Mouse (Mus musculus): ENCODE results near the gene Foxn2. TPM values are rescaled to one million over a fixed set of nuclear protein-coding genes. Genes with fewer than 3 reads are reported as not detected.
A peak's percentile ranks its signal among the peaks of the same experiment; 100 is the strongest.

The Foxn2 gene
- polyA plus RNA-seq, 1 experiment = 40.6 TPM

DNA sequence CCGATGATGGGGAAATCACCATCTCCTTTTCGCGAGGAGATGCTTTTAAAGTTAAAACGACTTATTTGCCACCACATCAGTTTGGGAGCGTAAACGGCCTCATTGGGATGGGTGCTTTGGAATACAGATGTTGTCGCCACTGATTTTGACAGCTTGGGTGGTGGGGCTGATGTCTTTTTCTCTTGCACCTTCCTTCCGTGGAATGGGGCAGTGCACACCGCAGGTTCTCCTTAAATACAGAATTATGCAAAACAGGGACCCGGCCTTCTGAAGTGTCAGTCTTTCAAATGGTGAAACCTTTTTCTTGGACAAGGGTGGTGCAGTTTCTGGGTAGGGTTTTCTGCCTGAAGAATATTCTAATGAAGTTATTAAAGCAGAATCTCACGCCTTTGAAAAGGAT, 90.2 kb downstream of the Foxn2 start:
- H3K4me1 ChIP-seq (ENCODE audit: control insufficient read depth, insufficient read depth, low read length) = no peaks in the 10 kb centered on the region; the same call in 1 of the 2 replicates
- TF ChIP-seq POLR2A (IDR thresholded peaks at IDR 0.05; ENCODE audit: low read depth, low read length) (no peak), CTCF (IDR thresholded peaks at IDR 0.05; ENCODE audit: borderline replicate concordance, insufficient read depth, low read length) (no peak)
- H3K4me3 ChIP-seq (ENCODE audit: insufficient read depth, low read length) = peak overlapping the region; percentile 90
- H3K27ac ChIP-seq (ENCODE audit: insufficient read depth, low read length) = no peak overlapping the region

- H3K27ac ChIP-seq (ENCODE audit: insufficient read depth, low read length) = no peak overlapping the region
- no peak for TF ChIP-seq CTCF (IDR thresholded peaks at IDR 0.05; ENCODE audit: borderline replicate concordance, insufficient read depth, low read length)
- no peak for TF ChIP-seq POLR2A (IDR thresholded peaks at IDR 0.05; ENCODE audit: low read depth, low read length)
- H3K4me3 ChIP-seq (ENCODE audit: insufficient read depth, low read length) = no peak overlapping the region
- H3K4me1 ChIP-seq (ENCODE audit: control insufficient read depth, insufficient read depth, low read length) = no peaks in the 10 kb centered on the region; the same call in 1 of the 2 replicates
Measured at GRCm38 (mm10) chr17:88531176-88531575, 90.7 kb downstream of the Foxn2 start.

- no peak overlapping the region for H3K27ac ChIP-seq (ENCODE audit: insufficient read depth, low read length)
- no peak overlapping the region for H3K4me3 ChIP-seq (ENCODE audit: insufficient read depth, low read length)
- H3K4me1 ChIP-seq (ENCODE audit: control insufficient read depth, insufficient read depth, low read length) = peaks cover 2% of the 10 kb centered on the region; the same call in 1 of the 2 replicates
- TF ChIP-seq POLR2A (IDR thresholded peaks at IDR 0.05; ENCODE audit: low read depth, low read length) (no peak), CTCF (IDR thresholded peaks at IDR 0.05; ENCODE audit: borderline replicate concordance, insufficient read depth, low read length) (no peak)
Measured at GRCm38 (mm10) chr17:88537842-88538430, 97.4 kb downstream of the Foxn2 start.

Other genes starting within 250 kb of the Foxn2 start
- 23.4 and 27.1 TPM in 2 replicates for gene Ppp1r21, start 89.4 kb downstream of the Foxn2 start, polyA plus RNA-seq (2011; ENCODE audit: insufficient read length, low read depth, missing spikeins)
- gene Ston1, start 157.0 kb downstream of the Foxn2 start, polyA plus RNA-seq (2011; ENCODE audit: insufficient read length, low read depth, missing spikeins) = 88.3 and 103 TPM in 2 replicates
- not detected in 2 replicates for gene Gtf2a1l, start 227.9 kb downstream of the Foxn2 start, polyA plus RNA-seq (2011; ENCODE audit: insufficient read length, low read depth, missing spikeins)